Mouse (Mus musculus): Measurements from ENCODE around the gene Dbndd2. TPM values are rescaled to one million over a fixed set of nuclear protein-coding genes. Genes with fewer than 3 reads are reported as not detected.

The Dbndd2 gene
- total RNA-seq, 1 experiment: 4.2 TPM

GRCm38 (mm10) chr2:164540652-164541427, 54.9 kb downstream of the Dbndd2 start:
- TF ChIP-seq ZNF384 (IDR thresholded peaks at IDR 0.05; ENCODE audit: low read depth, low read length): no peak
- no peak for TF ChIP-seq MAFK (IDR thresholded peaks at IDR 0.05; ENCODE audit: insufficient read depth, low read depth, low read length)
- no peak for TF ChIP-seq CHD2 (IDR thresholded peaks at IDR 0.05; ENCODE audit: low read depth, low read length)
- TF ChIP-seq HCFC1 (IDR thresholded peaks at IDR 0.05; ENCODE audit: borderline replicate concordance, insufficient read depth, low read length): no peak
- no peak for TF ChIP-seq ZC3H11A (IDR thresholded peaks at IDR 0.05; ENCODE audit: borderline replicate concordance, low read depth, low read length)
- no peaks in the 10 kb centered on the region for H3K36me3 ChIP-seq (ENCODE audit: control insufficient read depth, insufficient read depth, low read length, poor library complexity, severe bottlenecking)
- peaks cover 0 to 2% of the 10 kb centered on the region in 2 experiments; a peak in 2 of 4 replicates for H3K4me1 ChIP-seq (ENCODE audit: control insufficient read depth in 2 of 2, insufficient read depth in 2 of 2, low read length in 2 of 2, poor library complexity in 1 of 2)
- no peak overlapping the region for H3K9ac ChIP-seq (ENCODE audit: insufficient read depth, low read depth, low read length, poor library complexity, severe bottlenecking)
- H3K27ac ChIP-seq (ENCODE audit: insufficient read depth, low read depth, low read length, poor library complexity, severe bottlenecking): no peak overlapping the region
- in situ Hi-C loops (cut with MboI; ENCODE audit: low sequenced_read_pairs in 2 of 2, unreplicated experiment in 2 of 2): no loop called here
- DNase-seq (ENCODE audit: low read depth, low spot score): no peak
- H3K9me3 ChIP-seq (ENCODE audit: control insufficient read depth, insufficient read depth, low read depth, low read length): no peaks in the 10 kb centered on the region
- H3K4me3 ChIP-seq (ENCODE audit: insufficient read depth in 1 of 2, low read depth in 1 of 2, low read length in 2 of 2, poor library complexity in 1 of 2, severe bottlenecking in 1 of 2): no peak overlapping the region

- Histone ChIP-seq H3K27ac (ENCODE audit: insufficient read depth, low read depth, low read length, poor library complexity, severe bottlenecking) (no peak overlapping the region), H3K4me1 (ENCODE audit: control insufficient read depth in 2 of 2, insufficient read depth in 2 of 2, low read length in 2 of 2, poor library complexity in 1 of 2) (peaks cover 0 to 2% of the 10 kb centered on the region in 2 experiments; a peak in 2 of 4 replicates), H3K36me3 (ENCODE audit: control insufficient read depth, insufficient read depth, low read length, poor library complexity, severe bottlenecking) (no peaks in the 10 kb centered on the region), H3K4me3 (ENCODE audit: insufficient read depth in 1 of 2, low read depth in 1 of 2, low read length in 2 of 2, poor library complexity in 1 of 2, severe bottlenecking in 1 of 2) (no peak overlapping the region), H3K9ac (ENCODE audit: insufficient read depth, low read depth, low read length, poor library complexity, severe bottlenecking) (no peak overlapping the region), H3K9me3 (ENCODE audit: control insufficient read depth, insufficient read depth, low read depth, low read length) (no peaks in the 10 kb centered on the region)
- no peak for DNase-seq (ENCODE audit: low read depth, low spot score)
- TF ChIP-seq ZC3H11A (IDR thresholded peaks at IDR 0.05; ENCODE audit: borderline replicate concordance, low read depth, low read length) (no peak), CHD2 (IDR thresholded peaks at IDR 0.05; ENCODE audit: low read depth, low read length) (no peak), MAFK (IDR thresholded peaks at IDR 0.05; ENCODE audit: insufficient read depth, low read depth, low read length) (no peak), HCFC1 (IDR thresholded peaks at IDR 0.05; ENCODE audit: borderline replicate concordance, insufficient read depth, low read length) (no peak), ZNF384 (IDR thresholded peaks at IDR 0.05; ENCODE audit: low read depth, low read length) (no peak)
- in situ Hi-C loops (cut with MboI; ENCODE audit: low sequenced_read_pairs in 2 of 2, unreplicated experiment in 2 of 2): no loop called here
These were observed 56.2 kb downstream of the Dbndd2 start for GRCm38 (mm10) chr2:164542132-164542531.

- H3K36me3 ChIP-seq (ENCODE audit: control insufficient read depth, insufficient read depth, low read length, poor library complexity, severe bottlenecking): no peaks in the 10 kb centered on the region
- H3K4me3 ChIP-seq (ENCODE audit: insufficient read depth in 1 of 2, low read depth in 1 of 2, low read length in 2 of 2, poor library complexity in 1 of 2, severe bottlenecking in 1 of 2): no peak overlapping the region
- peaks cover 0 to 2% of the 10 kb centered on the region in 2 experiments; a peak in 2 of 4 replicates for H3K4me1 ChIP-seq (ENCODE audit: control insufficient read depth in 2 of 2, insufficient read depth in 2 of 2, low read length in 2 of 2, poor library complexity in 1 of 2)
- H3K9ac ChIP-seq (ENCODE audit: insufficient read depth, low read depth, low read length, poor library complexity, severe bottlenecking): no peak overlapping the region
- H3K27ac ChIP-seq (ENCODE audit: insufficient read depth, low read depth, low read length, poor library complexity, severe bottlenecking): no peak overlapping the region
- no peak for DNase-seq (ENCODE audit: low read depth, low spot score)
- in situ Hi-C loops (cut with MboI; ENCODE audit: low sequenced_read_pairs in 2 of 2, unreplicated experiment in 2 of 2): no loop called here
- TF ChIP-seq ZC3H11A (IDR thresholded peaks at IDR 0.05; ENCODE audit: borderline replicate concordance, low read depth, low read length) (no peak), ZNF384 (IDR thresholded peaks at IDR 0.05; ENCODE audit: low read depth, low read length) (no peak), MAFK (IDR thresholded peaks at IDR 0.05; ENCODE audit: insufficient read depth, low read depth, low read length) (no peak), CHD2 (IDR thresholded peaks at IDR 0.05; ENCODE audit: low read depth, low read length) (no peak), HCFC1 (IDR thresholded peaks at IDR 0.05; ENCODE audit: borderline replicate concordance, insufficient read depth, low read length) (no peak)
- H3K9me3 ChIP-seq (ENCODE audit: control insufficient read depth, insufficient read depth, low read depth, low read length): no peaks in the 10 kb centered on the region
These were observed 56.7 kb downstream of the Dbndd2 start for GRCm38 (mm10) chr2:164542598-164542997.

Other genes with a start within 250 kb of the Dbndd2 start
- gene Svs2, start 247.6 kb upstream of the Dbndd2 start, total RNA-seq (2012; rRNA removed): not detected in 2 replicates
- gene Svs3b, start 229.5 kb upstream of the Dbndd2 start, total RNA-seq (2012; rRNA removed): not detected in 2 replicates
- gene Svs4, start 207.6 kb upstream of the Dbndd2 start, total RNA-seq (2012; rRNA removed): not detected in 2 replicates
- gene Svs3a, start 196.8 kb upstream of the Dbndd2 start, total RNA-seq (2012; rRNA removed): not detected in 2 replicates
- gene Svs6, start 169.4 kb upstream of the Dbndd2 start, total RNA-seq (2012; rRNA removed): not detected in 2 replicates
- not detected in 2 replicates for gene Svs5, start 153.4 kb upstream of the Dbndd2 start, total RNA-seq (2012; rRNA removed)
- gene Slpi, start 97.0 kb upstream of the Dbndd2 start, total RNA-seq (2012; rRNA removed): not detected in 2 replicates
- 0.04 TPM in 1 of 2 replicates, not detected in the other for gene Rbpjl, start 83.0 kb upstream of the Dbndd2 start, total RNA-seq (2012; rRNA removed)
- gene Matn4, start 80.9 kb upstream of the Dbndd2 start, total RNA-seq (2012; rRNA removed): 1.7 and 2.3 TPM in 2 replicates
- gene Sdc4, start 42.2 kb upstream of the Dbndd2 start, total RNA-seq (2012; rRNA removed): 102 and 172 TPM in 2 replicates
- 47.6 and 51.1 TPM in 2 replicates for gene Sys1, start 29.1 kb upstream of the Dbndd2 start, total RNA-seq (2012; rRNA removed)
- 2.1 TPM in 1 of 2 replicates, not detected in the other for gene Gm20458, start 25.1 kb upstream of the Dbndd2 start, total RNA-seq (2012; rRNA removed)
- 0.22 and 0.26 TPM in 2 replicates for gene Trp53tg5, start 12.4 kb upstream of the Dbndd2 start, total RNA-seq (2012; rRNA removed)
- 57.2 and 97.3 TPM in 2 replicates for gene Pigt, start 11.4 kb downstream of the Dbndd2 start, total RNA-seq (2012; rRNA removed)
- 41.5 and 58.4 TPM in 2 replicates for gene Wfdc2, start 76.3 kb downstream of the Dbndd2 start, total RNA-seq (2012; rRNA removed)
- gene Spint3, start 87.4 kb downstream of the Dbndd2 start, total RNA-seq (2012; rRNA removed): not detected in 2 replicates
- gene Wfdc6a, start 99.3 kb downstream of the Dbndd2 start, total RNA-seq (2012; rRNA removed): not detected in 2 replicates
- gene Eppin, start 107.5 kb downstream of the Dbndd2 start, total RNA-seq (2012; rRNA removed): not detected in 2 replicates
- not detected in 2 replicates for gene Wfdc6b, start 127.4 kb downstream of the Dbndd2 start, total RNA-seq (2012; rRNA removed)
- not detected in 2 replicates for gene Wfdc8, start 127.5 kb downstream of the Dbndd2 start, total RNA-seq (2012; rRNA removed)
- gene Wfdc16, start 152.7 kb downstream of the Dbndd2 start, total RNA-seq (2012; rRNA removed): not detected in 2 replicates
- gene Wfdc10, start 169.9 kb downstream of the Dbndd2 start, total RNA-seq (2012; rRNA removed): 0.98 and 3.1 TPM in 2 replicates
- not detected in 2 replicates for gene Wfdc9, start 170.5 kb downstream of the Dbndd2 start, total RNA-seq (2012; rRNA removed)
- not detected in 2 replicates for gene Wfdc11, start 188.0 kb downstream of the Dbndd2 start, total RNA-seq (2012; rRNA removed)
- not detected in 2 replicates for gene Wfdc13, start 199.0 kb downstream of the Dbndd2 start, total RNA-seq (2012; rRNA removed)
- not detected in 2 replicates for gene Spint4, start 212.4 kb downstream of the Dbndd2 start, total RNA-seq (2012; rRNA removed)
- gene Spint5, start 229.2 kb downstream of the Dbndd2 start, total RNA-seq (2012; rRNA removed): 1.6 and 6.6 TPM in 2 replicates